Mouse (Mus musculus) heart, postnatal 4 days (tissue): Measurements from ENCODE around the gene Wnt3a. TPM values are rescaled to one million over a fixed set of nuclear protein-coding genes. Genes with fewer than 3 reads are reported as not detected.

Experiments
- DNase-seq: peaks from one replicate; pipeline ENCODE4 v3.0.0; 2021
- total RNA-seq, 2 experiments: library from RNA; stranded (reverse); gene quantifications; 2 replicates each; pipeline ENCODE4 v1.2.3; 2021

Wnt3a gene
- total RNA-seq, result not detected

GRCm38 (mm10) chr11:59290702-59291303, at the start of gene Wnt3a:
Wnt3a (minus strand) TSS chr11:59290752.
- no peak for DNase-seq

DNA sequence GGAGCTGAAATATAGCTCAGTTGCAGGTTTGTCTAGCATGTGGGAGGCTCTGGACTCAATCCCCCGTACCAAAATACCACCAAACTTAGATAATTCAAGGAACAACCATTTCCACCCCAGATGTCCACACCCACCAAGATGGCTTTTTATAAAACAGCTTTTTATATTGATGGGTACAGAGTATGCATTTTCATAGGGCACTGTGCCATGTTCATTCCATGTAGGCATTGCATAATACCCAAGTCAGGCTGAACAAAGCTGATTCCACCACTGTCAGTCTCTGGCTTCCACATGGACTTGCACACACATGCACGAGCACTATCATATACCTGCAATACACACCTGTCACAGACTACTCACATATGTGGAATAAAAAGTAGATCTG, 48.2 kb upstream of the Wnt3a start:
- no peak for DNase-seq

GRCm38 (mm10) chr11:59337955-59338735, 47.6 kb upstream of the Wnt3a start:
- peak; percentile 82 for DNase-seq

DNA sequence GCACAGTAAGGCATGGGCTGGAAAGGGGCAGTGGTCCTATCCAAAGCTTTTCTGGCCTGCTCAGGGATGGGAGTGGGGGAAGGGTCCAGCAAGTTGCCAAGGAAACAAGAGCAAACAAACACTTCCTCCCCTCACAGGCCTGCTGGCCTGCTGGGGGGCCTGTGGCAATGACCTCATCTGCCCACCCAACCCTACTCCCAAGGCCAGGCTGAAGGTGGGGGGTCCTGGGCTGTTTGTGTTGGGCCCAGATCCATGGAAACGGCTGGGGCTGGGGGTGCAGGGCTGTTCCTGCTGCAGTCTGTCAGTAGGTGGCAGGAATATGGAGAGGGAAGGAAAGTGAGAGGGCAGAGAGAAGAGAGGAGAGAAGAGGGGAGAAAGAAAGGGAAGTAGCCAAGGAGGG, 45.8 kb upstream of the Wnt3a start:
- no peak for DNase-seq

DNA sequence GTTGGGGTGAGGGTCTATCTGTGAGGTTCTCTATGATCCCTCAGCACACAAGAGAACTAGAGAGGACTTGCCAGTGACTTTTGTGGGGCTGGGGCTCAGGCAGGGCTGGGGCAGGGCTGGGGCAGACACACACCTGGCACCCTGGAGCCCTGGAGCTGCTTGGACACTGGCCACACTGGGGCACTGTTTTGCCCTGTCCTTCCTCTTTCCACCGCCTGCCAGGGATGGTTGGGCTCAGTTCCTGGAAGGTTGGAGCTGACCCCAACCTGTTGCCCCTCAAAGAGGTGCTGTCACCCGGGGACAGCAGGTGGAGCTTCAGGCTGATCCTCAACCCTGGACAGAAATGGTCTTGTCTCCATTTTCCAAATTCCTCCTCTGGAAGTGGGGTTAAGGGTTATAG, 45.4 kb upstream of the Wnt3a start:
- DNase-seq, result peak; percentile 56

DNA sequence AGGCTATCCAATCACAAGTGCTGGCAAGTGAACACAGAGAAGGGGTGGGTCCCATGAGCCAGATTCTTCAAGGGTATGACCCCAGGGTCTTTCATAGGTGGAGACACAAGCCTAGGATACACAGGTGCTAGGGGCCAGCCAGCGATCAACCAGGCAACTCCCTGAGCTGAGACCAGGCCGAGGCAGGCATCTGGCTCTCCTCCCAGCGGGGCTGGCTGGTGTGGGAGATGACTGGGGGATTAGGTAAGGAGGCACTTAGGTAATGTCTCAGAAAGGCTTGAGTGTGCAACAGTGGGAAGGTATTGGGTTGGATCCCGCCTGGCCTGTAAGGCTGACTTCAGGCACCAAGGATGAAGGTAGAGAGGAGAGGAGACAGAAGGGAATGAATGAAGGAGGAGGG, 44.6 kb upstream of the Wnt3a start:
- DNase-seq, result peak; percentile 58

DNA sequence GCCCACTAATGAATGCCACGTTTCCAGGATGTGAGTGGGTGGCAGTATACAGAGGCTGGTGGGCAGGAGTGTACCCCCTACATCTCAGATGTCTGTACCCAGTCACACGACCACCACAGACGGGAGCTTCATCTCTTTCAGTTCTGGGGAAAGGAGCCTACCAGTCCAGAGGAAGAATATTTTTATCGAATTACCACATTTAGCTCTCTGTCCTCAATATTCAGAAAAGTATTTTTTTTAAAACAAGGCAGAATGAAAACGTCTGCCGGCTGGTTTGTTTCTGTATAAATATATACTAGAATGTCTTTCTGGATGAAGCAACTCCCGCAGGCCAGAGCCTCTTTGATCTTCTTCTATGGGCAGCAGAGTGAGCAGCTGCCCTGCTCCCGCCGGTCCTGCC, 42.4 kb upstream of the Wnt3a start:
- DNase-seq, result no peak

GRCm38 (mm10) chr11:59331167-59331869, 40.8 kb upstream of the Wnt3a start:
- no peak for DNase-seq

DNA sequence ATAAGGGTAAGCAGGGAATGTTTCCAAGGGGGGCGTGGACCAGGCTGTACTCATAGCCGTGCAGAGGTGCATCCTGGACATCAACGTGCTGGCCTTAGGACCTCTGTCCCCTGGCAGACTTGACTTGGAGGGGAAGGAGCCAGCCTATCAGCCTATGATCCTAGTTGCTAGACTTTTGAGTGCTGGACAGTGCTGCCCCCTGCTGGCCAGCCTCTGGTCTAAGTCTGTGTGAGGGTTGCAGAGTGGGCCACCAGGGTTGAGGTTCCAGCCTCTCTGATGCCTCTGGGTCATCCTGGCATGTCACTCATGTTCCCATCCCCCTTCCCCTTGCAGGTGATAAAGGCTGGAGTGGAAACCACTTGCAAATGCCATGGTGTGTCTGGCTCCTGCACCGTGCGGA, 40.0 kb upstream of the Wnt3a start:
- DNase-seq, result peak; percentile 84

DNA sequence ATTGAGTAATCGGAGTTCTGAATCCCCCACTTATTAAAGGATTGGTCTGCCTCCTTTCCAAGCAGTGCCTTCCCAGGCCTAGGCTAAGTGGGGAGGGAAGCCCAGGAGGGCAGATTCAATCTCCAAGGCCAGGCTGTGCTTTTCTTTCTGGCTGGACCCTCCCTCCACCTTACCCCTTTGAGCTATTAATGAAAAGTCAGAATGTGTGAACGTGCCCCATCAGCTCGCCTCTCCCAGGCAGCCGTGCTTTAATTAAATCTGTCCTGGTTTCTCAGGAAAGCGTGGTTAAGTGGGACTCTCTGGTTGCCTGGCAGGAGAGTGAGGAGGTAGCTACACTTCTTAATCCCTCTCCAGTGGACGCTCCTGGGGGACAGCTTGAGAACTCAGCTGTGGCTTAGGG, 39.1 kb upstream of the Wnt3a start:
- no peak for DNase-seq

DNA sequence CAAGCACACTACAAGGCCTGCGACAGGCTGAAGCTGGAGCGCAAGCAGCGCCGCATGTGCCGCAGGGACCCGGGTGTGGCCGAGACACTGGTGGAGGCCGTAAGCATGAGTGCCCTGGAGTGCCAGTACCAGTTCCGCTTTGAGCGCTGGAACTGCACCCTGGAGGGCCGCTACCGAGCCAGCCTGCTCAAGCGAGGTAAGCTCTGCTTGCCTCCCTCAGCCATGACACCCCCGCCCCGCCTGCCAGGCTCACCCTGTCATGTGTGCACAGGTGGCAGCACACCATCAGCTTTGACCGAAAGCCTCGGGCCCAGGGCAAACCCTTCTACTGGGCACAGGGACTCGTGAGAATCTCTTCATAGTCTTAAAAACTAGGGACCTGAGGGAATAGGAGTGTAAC, 37.1 kb upstream of the Wnt3a start:
- DNase-seq, result no peak

GRCm38 (mm10) chr11:59324777-59325176, 34.2 kb upstream of the Wnt3a start:
- DNase-seq, result no peak

DNA sequence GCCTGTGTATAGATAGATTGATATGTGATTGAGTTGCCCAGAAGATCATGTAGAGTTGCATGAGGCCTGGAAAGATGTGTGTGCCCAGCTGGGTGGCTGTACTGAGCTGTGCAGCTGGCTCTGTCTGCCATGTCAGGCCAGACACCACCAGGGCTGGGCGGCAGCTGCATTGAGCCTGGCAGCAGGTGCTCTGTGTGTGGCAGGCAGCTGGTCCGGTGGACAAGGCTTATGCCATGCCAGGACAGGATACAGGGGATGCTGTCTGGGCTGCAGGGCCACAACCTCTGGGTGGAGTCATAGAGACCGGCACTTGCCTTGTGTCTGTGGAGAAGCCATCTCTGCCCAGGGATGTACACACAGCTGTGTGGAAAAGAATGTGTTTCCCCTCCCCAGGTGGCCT, 32.4 kb upstream of the Wnt3a start:
- DNase-seq, result no peak

DNA sequence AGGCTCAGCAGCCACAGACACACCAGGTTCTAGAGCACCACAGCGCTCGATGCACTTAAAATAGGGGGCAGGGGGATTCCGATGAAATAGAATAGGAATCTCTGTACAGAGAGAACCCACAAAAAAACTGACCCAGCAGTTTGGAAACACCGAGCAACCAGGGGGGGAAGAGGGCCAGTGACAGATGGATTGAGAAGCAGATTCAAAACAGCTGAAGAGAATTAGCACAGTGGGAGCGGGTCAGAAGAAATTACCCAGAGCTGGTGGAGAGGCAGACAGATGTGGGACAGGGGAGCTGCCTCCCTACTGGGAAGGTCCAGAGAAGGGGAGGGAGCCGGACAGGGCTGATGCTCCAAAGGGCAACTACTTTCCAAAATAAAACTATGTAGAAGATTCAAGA, 26.0 kb upstream of the Wnt3a start:
- DNase-seq, result no peak

DNA sequence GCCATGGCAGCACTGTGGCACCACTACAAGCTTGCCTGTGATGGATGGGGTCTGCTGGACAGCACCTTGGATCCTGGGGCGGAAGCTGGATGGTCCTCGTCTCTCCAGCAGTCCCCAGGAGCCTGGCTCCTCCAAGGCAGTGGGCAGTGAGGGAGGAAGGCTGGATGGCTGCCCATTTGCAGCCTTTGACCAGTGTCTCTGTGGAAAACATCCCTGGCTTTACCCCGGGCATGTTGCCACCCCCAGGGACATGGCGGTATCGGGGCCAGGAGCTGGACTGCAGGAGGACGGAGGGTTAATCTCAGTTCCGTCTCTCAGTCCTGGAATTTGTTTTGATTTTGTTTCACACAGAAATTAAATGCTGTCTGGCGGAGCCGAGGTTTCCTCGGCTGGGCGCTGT, 23.4 kb upstream of the Wnt3a start:
- no peak for DNase-seq

GRCm38 (mm10) chr11:59313029-59313811, 22.7 kb upstream of the Wnt3a start:
- DNase-seq, result no peak

GRCm38 (mm10) chr11:59312501-59312900, 21.9 kb upstream of the Wnt3a start:
- DNase-seq, result no peak

GRCm38 (mm10) chr11:59312060-59312459, 21.5 kb upstream of the Wnt3a start:
- DNase-seq, result no peak

GRCm38 (mm10) chr11:59309976-59310375, 19.4 kb upstream of the Wnt3a start:
- no peak for DNase-seq

GRCm38 (mm10) chr11:59309106-59309805, 18.7 kb upstream of the Wnt3a start:
- peak; percentile 69 for DNase-seq

DNA sequence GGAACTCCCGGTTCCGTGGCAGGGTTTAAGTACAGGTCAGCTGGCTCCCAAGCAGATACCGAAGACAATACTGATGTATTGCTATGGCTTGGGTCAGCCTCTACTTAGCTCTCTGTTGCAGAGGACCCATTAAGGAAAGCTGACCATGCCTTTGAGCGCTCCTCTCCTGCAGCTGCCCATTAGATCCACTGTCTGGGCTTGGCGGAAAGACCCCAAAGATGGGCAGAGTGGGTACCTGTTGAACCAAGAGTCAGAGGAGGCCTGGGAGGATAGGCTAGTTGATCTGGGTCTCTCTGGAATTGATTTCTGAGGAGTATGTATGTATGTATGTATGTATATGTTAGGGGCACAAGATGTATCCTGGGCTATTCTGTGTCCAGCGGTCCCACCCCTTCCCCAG, 18.1 kb upstream of the Wnt3a start:
- no peak for DNase-seq

GRCm38 (mm10) chr11:59308164-59308542, 17.6 kb upstream of the Wnt3a start:
- DNase-seq, result peak; percentile 34
